Mouse (Mus musculus) brain, adult 2 months (tissue): Measurements from ENCODE around the gene Agrp.
"Not testable (repeated sequence)": the region's sequence is repeated elsewhere in the genome, so short reads cannot be mapped to it uniquely, and the experiment has no call there.

ENCODE experiments used
- DNase-seq: peaks from one replicate; pipeline ENCODE4 v3.0.0; 2011; ENCODE audit warnings: low read depth, low spot score

The Agrp gene

DNA sequence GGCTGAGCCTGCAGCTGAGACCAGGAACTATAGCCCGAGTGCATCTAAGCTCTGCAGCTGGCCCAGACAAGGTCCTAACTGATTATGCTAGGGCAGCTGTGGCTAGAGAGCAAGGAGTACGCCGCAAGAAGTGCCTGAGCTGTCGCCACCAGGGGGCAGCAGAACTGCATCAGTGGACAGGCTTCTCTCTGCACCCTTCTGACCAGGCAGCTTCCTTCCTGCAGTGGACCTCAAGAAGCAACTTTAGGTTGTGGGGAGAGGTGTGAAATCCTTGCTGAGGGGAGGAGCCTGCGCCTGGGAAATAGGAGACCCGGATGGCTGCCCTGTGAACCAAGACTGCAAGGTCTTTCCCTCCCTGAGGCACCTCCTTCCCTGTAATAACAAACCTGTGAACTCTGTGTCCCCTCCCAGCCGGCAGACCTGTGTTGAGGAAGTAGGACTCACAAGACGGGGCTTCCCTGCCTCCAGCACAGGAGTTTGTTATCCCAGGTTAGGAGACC is 14.7 kb downstream of the Agrp start:
- peak; percentile 97 for DNase-seq

- no peak for DNase-seq
These were observed 15.4 kb downstream of the Agrp start for GRCm38 (mm10) chr8:105621841-105622240.

GRCm38 (mm10) chr8:105620946-105621720 is 16.1 kb downstream of the Agrp start:
- DNase-seq, result no peak

DNA sequence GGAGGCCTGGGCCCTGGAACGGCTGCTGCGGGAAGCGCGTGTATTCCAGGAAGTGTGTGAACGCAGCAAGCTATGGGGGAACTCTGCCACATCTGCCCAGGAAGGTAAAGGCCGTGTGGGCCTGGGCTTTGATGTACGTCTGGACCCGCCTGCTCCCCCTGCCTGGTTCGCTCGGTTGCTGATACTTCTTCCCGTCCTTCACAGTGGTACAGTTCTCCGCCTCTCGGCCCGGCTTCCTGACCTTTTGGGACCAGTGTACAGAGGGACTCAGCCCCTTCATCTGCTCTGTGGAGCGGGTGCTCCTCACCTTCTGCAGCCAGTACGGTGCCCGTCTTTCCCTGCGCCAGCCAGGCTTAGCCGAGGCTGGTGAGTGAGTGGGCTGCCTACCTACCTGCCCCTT is 17.0 kb downstream of the Agrp start:
- DNase-seq, result no peak

DNA sequence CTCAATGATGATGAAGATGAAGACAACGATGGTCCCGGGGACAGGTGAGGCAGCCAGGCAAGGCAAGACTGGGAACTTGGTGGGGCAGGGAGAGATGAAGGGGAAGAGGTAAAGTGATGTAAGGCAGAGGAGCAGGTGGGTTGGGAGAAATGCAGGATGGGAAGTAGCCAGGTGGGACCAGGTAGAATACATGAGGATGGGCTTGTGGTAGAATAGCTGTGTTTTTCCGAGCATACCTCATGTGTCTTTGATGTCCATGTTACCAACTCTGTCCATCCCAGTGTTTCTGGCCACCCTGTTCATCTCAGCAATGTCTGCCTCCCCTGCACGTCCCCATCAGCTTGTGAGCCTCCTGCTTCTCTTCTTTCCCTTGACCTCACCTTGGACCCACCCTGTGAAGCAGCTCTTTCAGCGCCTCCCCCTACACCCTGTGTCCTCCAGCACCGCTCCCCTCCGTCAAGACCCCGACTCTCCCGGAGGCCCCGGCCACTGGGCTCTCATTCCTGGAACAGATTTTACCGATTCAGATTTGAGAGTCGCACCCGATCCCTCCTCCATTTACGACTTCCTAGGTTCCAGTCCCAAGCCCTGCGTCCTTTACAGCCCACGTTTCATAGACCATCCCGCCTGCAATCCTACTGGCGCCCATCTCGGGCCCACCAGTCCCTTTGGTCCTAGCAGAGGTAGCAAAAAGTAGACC is 18.2 kb downstream of the Agrp start:
- no peak for DNase-seq

DNA sequence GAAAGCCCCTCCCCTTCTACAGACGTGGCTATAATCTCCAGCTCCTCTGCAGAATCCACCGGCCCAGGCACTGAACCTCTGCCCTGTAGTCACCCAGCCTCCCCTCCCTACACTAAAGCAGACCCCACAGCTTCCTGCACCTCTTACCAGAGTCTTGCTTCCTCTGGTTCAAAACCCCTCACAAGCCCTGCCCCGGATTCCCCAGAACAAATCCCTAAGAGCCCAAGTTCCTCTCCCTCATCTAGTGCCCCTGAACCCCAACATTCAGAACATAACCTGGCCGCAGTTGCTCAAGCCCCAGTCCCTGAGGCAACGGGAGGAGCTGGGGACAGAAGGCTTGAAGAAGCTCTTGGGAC is 18.9 kb downstream of the Agrp start:
- DNase-seq, result no peak

- DNase-seq, result no peak
These were observed 19.5 kb downstream of the Agrp start for GRCm38 (mm10) chr8:105617451-105618278.

DNA sequence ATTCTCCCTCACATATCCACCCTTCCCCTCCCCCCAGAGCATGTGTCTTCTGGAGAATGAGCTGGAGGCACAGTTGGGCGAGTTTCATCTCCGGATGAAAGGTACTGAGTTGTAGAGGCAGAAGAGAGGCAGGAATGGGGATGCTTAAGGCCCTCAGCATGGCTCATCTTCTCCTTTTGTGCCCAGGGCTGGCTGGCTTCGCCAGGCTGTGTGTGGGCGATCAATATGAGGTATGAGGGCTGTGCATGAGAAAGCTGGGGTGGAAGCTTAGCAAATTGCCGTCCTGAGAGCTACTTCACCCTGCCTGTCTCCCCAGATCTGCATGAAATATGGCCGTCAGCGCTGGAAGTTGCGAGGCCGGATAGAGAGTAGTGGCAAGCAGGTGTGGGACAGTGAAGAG is 21.3 kb downstream of the Agrp start:
- peak; percentile 80 for DNase-seq

- DNase-seq, result no peak
These were observed 23.2 kb downstream of the Agrp start for GRCm38 (mm10) chr8:105613830-105614511.

GRCm38 (mm10) chr8:105613037-105613436 is 24.2 kb downstream of the Agrp start:
- DNase-seq, result no peak

- peak; percentile 73 for DNase-seq
These were observed 25.4 kb downstream of the Agrp start for GRCm38 (mm10) chr8:105611836-105612235.

DNA sequence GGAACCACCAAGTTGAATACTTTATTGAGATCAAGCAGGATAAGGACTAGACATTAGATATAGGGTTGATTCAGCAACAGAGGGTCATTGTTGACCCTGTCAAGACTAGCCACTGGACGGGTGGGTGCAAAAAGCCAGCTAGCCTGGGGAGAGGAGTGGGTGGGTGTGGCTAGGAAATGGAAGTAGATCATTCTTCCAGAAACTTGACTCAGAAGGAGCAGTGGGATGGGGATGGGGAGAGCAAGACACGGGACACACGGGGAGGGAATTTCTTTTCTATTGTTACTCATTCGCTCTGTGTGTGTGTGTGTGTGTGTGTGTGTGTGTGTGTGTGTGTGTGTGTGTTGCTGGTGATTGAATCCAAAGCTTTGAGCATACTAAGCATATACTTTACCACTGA is 27.4 kb downstream of the Agrp start:
- no peak for DNase-seq

DNA sequence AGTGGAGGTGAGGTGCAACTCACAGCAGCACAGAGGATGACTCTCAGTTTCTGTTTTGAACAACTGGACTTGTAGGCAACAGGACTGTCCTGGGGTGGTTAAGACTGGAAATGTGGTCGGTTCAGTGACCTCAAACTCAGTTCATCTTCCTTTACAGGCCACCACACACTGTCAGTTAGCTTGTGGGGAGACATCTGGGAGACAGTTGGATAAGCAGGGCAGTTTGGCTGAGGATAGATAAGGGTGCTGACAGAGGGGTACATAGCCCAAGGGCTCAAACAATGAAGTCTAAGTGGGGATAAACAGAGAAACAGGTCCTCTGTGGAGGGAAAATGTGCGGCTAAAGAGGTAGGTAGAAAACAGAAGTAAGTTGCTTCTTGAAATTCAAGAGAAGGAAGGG is 27.8 kb downstream of the Agrp start:
- no peak for DNase-seq

DNA sequence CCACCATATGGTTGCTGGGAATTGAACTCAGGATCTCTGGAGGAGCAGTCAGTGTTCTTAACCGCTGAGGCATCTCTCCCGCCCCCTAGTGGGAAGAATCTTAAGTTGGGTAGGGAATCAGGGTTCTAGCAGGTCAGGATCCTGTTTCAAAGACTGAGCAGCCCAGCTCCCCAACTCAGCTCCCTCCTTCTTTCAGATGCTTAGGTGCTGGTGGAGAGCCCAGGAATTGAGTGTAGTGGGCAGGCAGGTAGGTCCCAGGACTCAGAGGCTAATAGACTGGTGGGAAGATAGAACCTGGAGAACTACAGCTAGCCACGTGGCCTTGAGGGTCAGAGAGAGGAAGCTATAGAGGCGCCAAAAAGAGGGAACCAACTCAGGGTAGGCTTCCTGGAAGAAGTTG is 29.5 kb downstream of the Agrp start:
- DNase-seq, result peak; percentile 65

DNA sequence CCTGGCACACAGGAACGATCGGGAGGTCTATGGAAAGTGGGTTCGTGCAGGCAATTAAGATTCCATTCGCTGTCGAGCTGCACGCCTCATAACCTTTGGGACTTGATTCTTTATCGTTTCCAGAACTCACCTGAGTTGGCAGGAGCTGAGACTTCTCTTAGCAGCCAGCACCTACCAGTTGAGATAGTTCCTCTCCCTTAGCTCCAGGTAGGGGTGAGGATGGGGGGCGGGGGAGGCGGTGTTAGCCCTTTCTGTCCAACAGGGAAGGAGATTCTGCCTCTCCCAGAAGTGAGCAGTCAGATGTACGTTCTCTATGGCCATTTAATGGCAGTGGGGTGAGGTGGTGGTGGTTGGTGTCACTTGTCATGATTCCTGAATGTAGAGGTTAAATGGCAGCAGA is 30.1 kb downstream of the Agrp start:
- no peak for DNase-seq

GRCm38 (mm10) chr8:105606189-105607023 is 30.8 kb downstream of the Agrp start:
- peak; percentile 90 for DNase-seq

DNA sequence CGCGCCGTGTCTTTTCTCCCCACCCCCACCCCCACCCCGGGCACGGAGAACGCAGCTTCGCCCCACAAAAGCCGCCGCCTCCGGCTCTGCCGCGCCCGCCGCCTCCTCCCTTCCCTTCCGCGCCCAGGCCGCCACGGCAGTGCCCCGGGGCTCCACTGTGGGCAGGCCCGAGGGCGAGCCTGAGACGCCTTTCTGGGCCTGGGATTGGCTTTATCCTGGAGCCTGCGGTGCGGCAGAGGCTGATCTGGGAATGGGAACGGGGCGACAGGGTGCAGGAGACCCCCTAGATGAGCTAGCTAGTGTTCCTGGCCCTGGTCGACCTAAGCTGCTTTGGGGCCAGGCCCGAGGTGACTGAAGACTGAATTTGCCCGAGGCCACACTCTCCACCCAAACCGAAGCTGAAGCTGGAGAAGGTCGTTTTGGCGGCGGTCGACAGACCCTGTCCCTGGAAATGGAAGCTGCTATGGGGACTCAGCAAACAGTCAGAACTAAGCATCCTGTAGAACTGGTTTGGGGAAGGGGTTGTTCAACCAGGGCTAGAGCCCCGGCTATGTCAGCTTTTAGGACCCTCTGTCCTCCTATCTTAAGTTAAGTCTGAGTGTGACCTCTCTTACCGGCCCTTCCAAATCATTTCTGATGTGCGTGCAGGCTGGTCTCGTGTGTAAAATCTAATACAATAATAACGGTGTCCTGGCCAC is 31.6 kb downstream of the Agrp start:
- peak; percentile 60 for DNase-seq

DNA sequence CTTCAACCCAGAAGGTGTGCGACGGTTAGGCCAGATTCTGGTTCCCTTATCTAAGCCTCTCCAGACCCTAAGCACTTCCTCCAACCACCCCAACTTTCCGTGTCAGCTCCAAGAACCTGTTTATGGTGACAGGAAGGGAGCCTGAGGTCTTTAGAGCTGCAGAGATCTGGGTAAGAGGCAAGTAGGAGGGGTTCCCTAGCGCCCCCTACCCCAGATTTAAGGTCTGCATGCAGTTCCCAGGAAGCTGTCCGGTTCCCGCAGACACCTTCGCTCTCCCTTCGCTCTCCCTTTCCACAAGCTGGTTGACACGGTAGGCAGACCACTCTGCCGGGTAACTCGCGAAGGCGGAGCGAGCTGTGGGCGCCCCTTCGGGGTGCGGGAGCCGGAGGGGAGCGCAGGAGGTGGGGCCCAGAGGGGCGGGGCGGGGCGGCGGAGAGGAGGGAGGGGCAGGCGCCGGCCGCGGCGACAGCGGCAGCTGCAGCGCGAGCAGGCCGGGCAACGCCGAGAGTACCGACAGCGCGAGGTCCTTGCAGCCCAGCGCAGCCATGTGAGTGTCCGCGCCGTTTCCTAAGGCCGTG is 32.3 kb downstream of the Agrp start, which contains the start of gene Ripor1:
TSS of gene Ripor1 (plus strand) at position 452 of the 578 bp plus-strand sequence.
- peak; percentile 85 for DNase-seq

- DNase-seq, result not testable (repeated sequence)
These were observed 34.7 kb downstream of the Agrp start for GRCm38 (mm10) chr8:105602540-105602939.

DNA sequence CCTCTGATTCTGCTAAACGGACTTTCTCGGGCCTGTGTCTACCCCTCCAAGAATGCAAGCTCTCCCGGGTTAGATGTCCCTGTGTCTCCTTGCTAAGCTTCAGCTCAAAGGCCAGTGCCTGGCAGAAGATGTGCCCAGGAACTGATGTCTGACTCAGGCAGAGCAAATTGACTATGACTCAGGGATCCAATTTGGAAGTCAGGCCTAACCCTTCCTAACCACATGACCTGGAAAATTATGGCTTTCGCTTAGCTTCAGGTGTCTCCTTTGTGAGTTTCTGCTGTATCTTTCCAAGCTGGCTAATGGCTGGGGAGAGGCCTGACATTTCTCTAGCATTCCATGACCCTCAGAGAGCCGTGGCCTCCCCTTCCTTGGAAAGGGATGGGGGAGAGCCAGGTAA is 35.9 kb downstream of the Agrp start:
- peak; percentile 79 for DNase-seq
